Mouse (Mus musculus): ENCODE data around the gene P3h2. TPM values are rescaled to one million over a fixed set of nuclear protein-coding genes. Genes with fewer than 3 reads are reported as not detected.

Gene P3h2
- polyA plus RNA-seq, 1 experiment from 2014 or later = 0.38 TPM

GRCm38 (mm10) chr16:26053631-26054030 lies 52.0 kb downstream of the P3h2 start:
- Histone ChIP-seq H3K9me3 (ENCODE audit: control insufficient read depth, low read length) (no peaks in the 10 kb centered on the region), H3K4me1 (ENCODE audit: control insufficient read depth, insufficient read depth, low read length) (no peaks in the 10 kb centered on the region), H3K27ac (replicated peaks; ENCODE audit: low read depth, low read length) (no peak overlapping the region), H3K36me3 (ENCODE audit: control insufficient read depth, insufficient read depth, low read length) (no peaks in the 10 kb centered on the region), H3K4me3 (replicated peaks; ENCODE audit: low read depth, low read length) (no peak overlapping the region), H3K4me2 (ENCODE audit: low read length) (no peak overlapping the region), H3K9ac (replicated peaks; ENCODE audit: low read length) (no peak overlapping the region), H3K27me3 (ENCODE audit: control insufficient read depth, insufficient read depth, low read length) (no peaks in the 10 kb centered on the region)
- ATAC-seq (ENCODE audit: low FRiP score, low TSS enrichment) (no peak), DNase-seq (no peak)
- WGBS = 81% methylated on average over 3 of the region's 3 CpGs

GRCm38 (mm10) chr16:26049393-26050087 lies 56.0 kb downstream of the P3h2 start:
- 60% methylated on average over 5 of the region's 5 CpGs for WGBS
- H3K4me3 ChIP-seq (replicated peaks; ENCODE audit: low read depth, low read length) = no peak overlapping the region
- no peak for DNase-seq

GRCm38 (mm10) chr16:26047870-26048269 lies 57.7 kb downstream of the P3h2 start:
- H3K27me3 ChIP-seq (ENCODE audit: control insufficient read depth, insufficient read depth, low read length) = no peaks in the 10 kb centered on the region
- ATAC-seq (ENCODE audit: low FRiP score, low TSS enrichment) (no peak), DNase-seq (no peak)
- H3K4me3 ChIP-seq (replicated peaks; ENCODE audit: low read depth, low read length) = no peak overlapping the region
- H3K4me2 ChIP-seq (ENCODE audit: low read length) = no peak overlapping the region
- 91% methylated on average over 3 of the region's 3 CpGs for WGBS
- no peaks in the 10 kb centered on the region for H3K36me3 ChIP-seq (ENCODE audit: control insufficient read depth, insufficient read depth, low read length)
- H3K4me1 ChIP-seq (ENCODE audit: control insufficient read depth, insufficient read depth, low read length) = no peaks in the 10 kb centered on the region
- no peak overlapping the region for H3K9ac ChIP-seq (replicated peaks; ENCODE audit: low read length)
- no peaks in the 10 kb centered on the region for H3K9me3 ChIP-seq (ENCODE audit: control insufficient read depth, low read length)
- no peak overlapping the region for H3K27ac ChIP-seq (replicated peaks; ENCODE audit: low read depth, low read length)

More at GRCm38 (mm10) chr16:26049393-26050087, 56.0 kb downstream of the P3h2 start:
- no peak overlapping the region for H3K4me2 ChIP-seq (ENCODE audit: low read length)
- H3K27me3 ChIP-seq (ENCODE audit: control insufficient read depth, insufficient read depth, low read length) = no peaks in the 10 kb centered on the region
- no peak overlapping the region for H3K27ac ChIP-seq (replicated peaks; ENCODE audit: low read depth, low read length)
- H3K9ac ChIP-seq (replicated peaks; ENCODE audit: low read length) = no peak overlapping the region
- H3K9me3 ChIP-seq (ENCODE audit: control insufficient read depth, low read length) = no peaks in the 10 kb centered on the region
- no peaks in the 10 kb centered on the region for H3K36me3 ChIP-seq (ENCODE audit: control insufficient read depth, insufficient read depth, low read length)
- no peak for ATAC-seq (ENCODE audit: low FRiP score, low TSS enrichment)
- H3K4me1 ChIP-seq (ENCODE audit: control insufficient read depth, insufficient read depth, low read length) = no peaks in the 10 kb centered on the region

GRCm38 (mm10) chr16:26047396-26047795 lies 58.2 kb downstream of the P3h2 start:
- Histone ChIP-seq H3K9me3 (ENCODE audit: control insufficient read depth, low read length) (no peaks in the 10 kb centered on the region), H3K27me3 (ENCODE audit: control insufficient read depth, insufficient read depth, low read length) (no peaks in the 10 kb centered on the region), H3K9ac (replicated peaks; ENCODE audit: low read length) (no peak overlapping the region), H3K4me3 (replicated peaks; ENCODE audit: low read depth, low read length) (no peak overlapping the region), H3K4me1 (ENCODE audit: control insufficient read depth, insufficient read depth, low read length) (no peaks in the 10 kb centered on the region), H3K4me2 (ENCODE audit: low read length) (no peak overlapping the region), H3K27ac (replicated peaks; ENCODE audit: low read depth, low read length) (no peak overlapping the region), H3K36me3 (ENCODE audit: control insufficient read depth, insufficient read depth, low read length) (no peaks in the 10 kb centered on the region)
- ATAC-seq (ENCODE audit: low FRiP score, low TSS enrichment) = no peak
- WGBS = 91% methylated on average over 1 of the region's 1 CpGs
- no peak for DNase-seq

- Histone ChIP-seq H3K36me3 (ENCODE audit: control insufficient read depth, insufficient read depth, low read length) (no peaks in the 10 kb centered on the region), H3K27me3 (ENCODE audit: control insufficient read depth, insufficient read depth, low read length) (no peaks in the 10 kb centered on the region), H3K27ac (replicated peaks; ENCODE audit: low read depth, low read length) (no peak overlapping the region), H3K9me3 (ENCODE audit: control insufficient read depth, low read length) (no peaks in the 10 kb centered on the region), H3K9ac (replicated peaks; ENCODE audit: low read length) (no peak overlapping the region), H3K4me2 (ENCODE audit: low read length) (no peak overlapping the region), H3K4me3 (replicated peaks; ENCODE audit: low read depth, low read length) (no peak overlapping the region), H3K4me1 (ENCODE audit: control insufficient read depth, insufficient read depth, low read length) (no peaks in the 10 kb centered on the region)
- DNase-seq (no peak), ATAC-seq (ENCODE audit: low FRiP score, low TSS enrichment) (no peak)
- WGBS = 83% methylated on average over 2 of the region's 2 CpGs
Measured at GRCm38 (mm10) chr16:26041929-26042303, 63.7 kb downstream of the P3h2 start.

- Histone ChIP-seq H3K9ac (replicated peaks; ENCODE audit: low read length) (no peak overlapping the region), H3K4me1 (ENCODE audit: control insufficient read depth, insufficient read depth, low read length) (no peaks in the 10 kb centered on the region), H3K9me3 (ENCODE audit: control insufficient read depth, low read length) (no peaks in the 10 kb centered on the region), H3K27me3 (ENCODE audit: control insufficient read depth, insufficient read depth, low read length) (no peaks in the 10 kb centered on the region), H3K4me3 (replicated peaks; ENCODE audit: low read depth, low read length) (no peak overlapping the region), H3K4me2 (ENCODE audit: low read length) (no peak overlapping the region), H3K36me3 (ENCODE audit: control insufficient read depth, insufficient read depth, low read length) (no peaks in the 10 kb centered on the region), H3K27ac (replicated peaks; ENCODE audit: low read depth, low read length) (no peak overlapping the region)
- DNase-seq (no peak), ATAC-seq (ENCODE audit: low FRiP score, low TSS enrichment) (no peak)
- WGBS = 82% methylated on average over 12 of the region's 12 CpGs
Measured at GRCm38 (mm10) chr16:26041021-26041928, 64.3 kb downstream of the P3h2 start.

- H3K27ac ChIP-seq (replicated peaks; ENCODE audit: low read depth, low read length) = no peak overlapping the region
- ATAC-seq (ENCODE audit: low FRiP score, low TSS enrichment) = no peak
- WGBS = 86% methylated on average over 3 of the region's 3 CpGs
Measured at GRCm38 (mm10) chr16:26039320-26039719, 66.3 kb downstream of the P3h2 start.

GRCm38 (mm10) chr16:26035525-26035924 lies 70.1 kb downstream of the P3h2 start:
- H3K27ac ChIP-seq (replicated peaks; ENCODE audit: low read depth, low read length) = no peak overlapping the region
- no peaks in the 10 kb centered on the region for H3K4me1 ChIP-seq (ENCODE audit: control insufficient read depth, insufficient read depth, low read length)
- DNase-seq (no peak), ATAC-seq (ENCODE audit: low FRiP score, low TSS enrichment) (no peak)
- no peak overlapping the region for H3K9ac ChIP-seq (replicated peaks; ENCODE audit: low read length)
- no peaks in the 10 kb centered on the region for H3K36me3 ChIP-seq (ENCODE audit: control insufficient read depth, insufficient read depth, low read length)
- no peak overlapping the region for H3K4me2 ChIP-seq (ENCODE audit: low read length)
- no peak overlapping the region for H3K4me3 ChIP-seq (replicated peaks; ENCODE audit: low read depth, low read length)
- no peaks in the 10 kb centered on the region for H3K27me3 ChIP-seq (ENCODE audit: control insufficient read depth, insufficient read depth, low read length)
- WGBS = 53% methylated on average over 3 of the region's 3 CpGs
- no peaks in the 10 kb centered on the region for H3K9me3 ChIP-seq (ENCODE audit: control insufficient read depth, low read length)

More at GRCm38 (mm10) chr16:26039320-26039719, 66.3 kb downstream of the P3h2 start:
- no peaks in the 10 kb centered on the region for H3K4me1 ChIP-seq (ENCODE audit: control insufficient read depth, insufficient read depth, low read length)
- H3K36me3 ChIP-seq (ENCODE audit: control insufficient read depth, insufficient read depth, low read length) = no peaks in the 10 kb centered on the region
- H3K27me3 ChIP-seq (ENCODE audit: control insufficient read depth, insufficient read depth, low read length) = no peaks in the 10 kb centered on the region
- no peak overlapping the region for H3K4me2 ChIP-seq (ENCODE audit: low read length)
- no peak overlapping the region for H3K4me3 ChIP-seq (replicated peaks; ENCODE audit: low read depth, low read length)
- no peak for DNase-seq
- no peak overlapping the region for H3K9ac ChIP-seq (replicated peaks; ENCODE audit: low read length)
- H3K9me3 ChIP-seq (ENCODE audit: control insufficient read depth, low read length) = no peaks in the 10 kb centered on the region

Data from midbrain, embryonic 14.5 days (tissue).